Mouse (Mus musculus) lung, embryonic 16.5 days (tissue): Measurements from ENCODE around the gene Nelfe. TPM values are rescaled to one million over a fixed set of nuclear protein-coding genes. Genes with fewer than 3 reads are reported as not detected.

ENCODE experiments used
- microRNA-seq: library from miRNA; unstranded; fragments of <30 nt; microRNA quantifications from one replicate; pipeline ENCODE4, GENCODE M21; 2016
- polyA plus RNA-seq: library from polyadenylated mRNA; unstranded; fragments of >200 nt; fragmentation: Nextera tagmentation; extraction: Ambion mirVana; gene quantifications from 2 replicates; pipeline ENCODE4 v1.2.1, GENCODE M21; 2015

Gene Nelfe
- polyA plus RNA-seq, 1 experiment from 2014 or later, result 96.0 TPM

Small RNAs within 50 kb of the gene (microRNA-seq; reads per million reads assigned to microRNA genes)
- gene Mir6970, result not detected
- gene Mir6971, result 2.8 reads per million, percentile 7 among the genes with 10 or more reads in this experiment
- gene Mir6972, result not detected

Other genes with a start within 250 kb of the Nelfe start
- gene Rnf5, start 246.7 kb upstream of the Nelfe start, polyA plus RNA-seq, result 128 and 129 TPM in 2 replicates
- 52.1 and 56.0 TPM in 2 replicates for gene Agpat1, start 246.1 kb upstream of the Nelfe start, polyA plus RNA-seq
- gene Egfl8, start 234.4 kb upstream of the Nelfe start, polyA plus RNA-seq, result 3.8 and 4.7 TPM in 2 replicates
- gene Ppt2, start 221.9 kb upstream of the Nelfe start, polyA plus RNA-seq, result 21.0 and 23.9 TPM in 2 replicates
- 0.13 and 0.53 TPM in 2 replicates for gene Prrt1, start 220.9 kb upstream of the Nelfe start, polyA plus RNA-seq
- gene Fkbpl, start 205.6 kb upstream of the Nelfe start, polyA plus RNA-seq, result 15.2 and 17.5 TPM in 2 replicates
- 77.5 and 80.0 TPM in 2 replicates for gene Atf6b, start 203.2 kb upstream of the Nelfe start, polyA plus RNA-seq
- gene Tnxb, start 179.9 kb upstream of the Nelfe start, polyA plus RNA-seq, result 0.62 and 1.1 TPM in 2 replicates
- gene C4b, start 106.5 kb upstream of the Nelfe start, polyA plus RNA-seq, result 0.14 and 0.70 TPM in 2 replicates
- gene Cyp21a1, start 45.8 kb upstream of the Nelfe start, polyA plus RNA-seq, result not detected in 2 replicates
- gene Stk19, start 13.4 kb upstream of the Nelfe start, polyA plus RNA-seq, result 30.7 and 31.2 TPM in 2 replicates
- gene Dxo, start 13.4 kb upstream of the Nelfe start, polyA plus RNA-seq, result 61.4 and 65.0 TPM in 2 replicates
- gene Skiv2l, start 181 bp upstream of the Nelfe start, polyA plus RNA-seq, result 47.8 and 49.9 TPM in 2 replicates
- 1.8 and 7.3 TPM in 2 replicates for gene Cfb, start 12.1 kb downstream of the Nelfe start, polyA plus RNA-seq
- 2.3 and 2.5 TPM in 2 replicates for gene Zbtb12, start 29.1 kb downstream of the Nelfe start, polyA plus RNA-seq
- gene Gm20547, start 31.7 kb downstream of the Nelfe start, polyA plus RNA-seq, result not detected in 2 replicates
- gene C2, start 47.9 kb downstream of the Nelfe start, polyA plus RNA-seq, result 3.2 and 4.8 TPM in 2 replicates
- 58.2 and 62.2 TPM in 2 replicates for gene Ehmt2, start 48.1 kb downstream of the Nelfe start, polyA plus RNA-seq
- 1.5 and 1.9 TPM in 2 replicates for gene Slc44a4, start 64.1 kb downstream of the Nelfe start, polyA plus RNA-seq
- gene Neu1, start 80.9 kb downstream of the Nelfe start, polyA plus RNA-seq, result 19.0 and 20.4 TPM in 2 replicates
- 0.10 and 0.19 TPM in 2 replicates for gene Hspa1b, start 108.8 kb downstream of the Nelfe start, polyA plus RNA-seq
- gene Gm20481, start 119.5 kb downstream of the Nelfe start, polyA plus RNA-seq, result 1.2 TPM in 1 of 2 replicates, not detected in the other
- 4.4 and 4.8 TPM in 2 replicates for gene Hspa1a, start 121.8 kb downstream of the Nelfe start, polyA plus RNA-seq
- 0.55 and 0.65 TPM in 2 replicates for gene Hspa1l, start 122.3 kb downstream of the Nelfe start, polyA plus RNA-seq
- 178 and 189 TPM in 2 replicates for gene Lsm2, start 131.5 kb downstream of the Nelfe start, polyA plus RNA-seq
- gene Vars, start 150.6 kb downstream of the Nelfe start, polyA plus RNA-seq, result 88.0 and 96.2 TPM in 2 replicates
- 0.14 and 0.25 TPM in 2 replicates for gene Vwa7, start 166.2 kb downstream of the Nelfe start, polyA plus RNA-seq
- gene Sapcd1, start 177.6 kb downstream of the Nelfe start, polyA plus RNA-seq, result 4.3 and 4.6 TPM in 2 replicates
- gene Msh5, start 196.4 kb downstream of the Nelfe start, polyA plus RNA-seq, result 4.7 and 4.9 TPM in 2 replicates
- 298 and 322 TPM in 2 replicates for gene Clic1, start 199.6 kb downstream of the Nelfe start, polyA plus RNA-seq
- 305 and 309 TPM in 2 replicates for gene Ddah2, start 208.6 kb downstream of the Nelfe start, polyA plus RNA-seq
- gene Ly6g6c, start 215.0 kb downstream of the Nelfe start, polyA plus RNA-seq, result 0.53 and 0.97 TPM in 2 replicates
- 1.1 and 1.2 TPM in 2 replicates for gene Mpig6b, start 215.8 kb downstream of the Nelfe start, polyA plus RNA-seq
- gene Ly6g6e, start 226.5 kb downstream of the Nelfe start, polyA plus RNA-seq, result 1.8 and 2.3 TPM in 2 replicates
- 7.0 and 9.0 TPM in 2 replicates for gene Ly6g6d, start 227.7 kb downstream of the Nelfe start, polyA plus RNA-seq
- gene Ly6g6f, start 235.2 kb downstream of the Nelfe start, polyA plus RNA-seq, result 0.31 and 0.79 TPM in 2 replicates
- gene Abhd16a, start 238.9 kb downstream of the Nelfe start, polyA plus RNA-seq, result 98.3 and 100 TPM in 2 replicates